Mouse (Mus musculus) ES-Bruce4 (cell line): ENCODE results near the gene Spred2. TPM values are rescaled to one million over a fixed set of nuclear protein-coding genes. Genes with fewer than 3 reads are reported as not detected.

Experiments
- H3K27ac ChIP-seq: 2 replicates; pipeline ENCODE4 v1.5.1; 2012; ENCODE audit warnings: low read length, inconsistent platforms; ENCODE audit not compliant: insufficient read depth
- H3K27me3 ChIP-seq: 2 replicates; pipeline ENCODE4 v1.6.1; 2012; ENCODE audit warnings: mild to moderate bottlenecking, low read length, inconsistent platforms; ENCODE audit not compliant: control insufficient read depth, poor library complexity, insufficient read depth, severe bottlenecking
- H3K36me3 ChIP-seq: 2 replicates; pipeline ENCODE4 v1.6.1; 2012; ENCODE audit warnings: inconsistent platforms, mild to moderate bottlenecking, low read length, moderate library complexity; ENCODE audit not compliant: control insufficient read depth, poor library complexity, insufficient read depth, severe bottlenecking
- H3K4me1 ChIP-seq: one replicate; pipeline ENCODE4 v1.8.1; 2011; ENCODE audit warnings: low read length; ENCODE audit not compliant: control insufficient read depth, insufficient read depth
- H3K4me3 ChIP-seq: 2 replicates; pipeline ENCODE4 v1.5.1; 2011; ENCODE audit warnings: low read depth, mild to moderate bottlenecking, low read length
- H3K9ac ChIP-seq: 2 replicates; pipeline ENCODE4 v1.6.1; 2012; ENCODE audit warnings: low read depth, mild to moderate bottlenecking, inconsistent platforms; ENCODE audit not compliant: poor library complexity, severe bottlenecking
- H3K9me3 ChIP-seq: replicated peaks from 2 replicates; pipeline ENCODE4 v1.6.1; 2012; ENCODE audit warnings: mild to moderate bottlenecking, low read length, inconsistent platforms; ENCODE audit not compliant: control insufficient read depth, poor library complexity, insufficient read depth, severe bottlenecking
- CTCF ChIP-seq: IDR thresholded peaks from one replicate; pipeline ENCODE4 v1.8.1; 2011; ENCODE audit warnings: low read depth, low read length
- EP300 ChIP-seq: IDR thresholded peaks from 2 replicates; pipeline ENCODE4 v1.6.1; 2011; ENCODE audit warnings: low read depth, low read length; ENCODE audit not compliant: insufficient read depth
- POLR2A ChIP-seq: IDR thresholded peaks from one replicate; pipeline ENCODE4 v1.8.1; 2011; ENCODE audit warnings: low read length; ENCODE audit not compliant: insufficient read depth
- polyA plus RNA-seq: library from polyadenylated mRNA; stranded (reverse); fragments of >200 nt; gene quantifications from 2 replicates; pipeline ENCODE4 v1.2.4, GENCODE M21; 2011; ENCODE audit warnings: low read depth; ENCODE audit not compliant: missing spikeins, insufficient read depth, insufficient read length

The Spred2 gene
- polyA plus RNA-seq, 1 experiment = 41.9 TPM

- no peaks in the 10 kb centered on the region for H3K9me3 ChIP-seq
- H3K9ac ChIP-seq = no peak overlapping the region
- no peak for TF ChIP-seq POLR2A
- no peak for TF ChIP-seq EP300
- no peak for TF ChIP-seq CTCF
- H3K4me3 ChIP-seq = no peak overlapping the region
- peaks cover 5% of the 10 kb centered on the region; the same call in 1 of the 2 replicates for H3K36me3 ChIP-seq
- H3K27ac ChIP-seq = no peak overlapping the region
- H3K4me1 ChIP-seq = peaks cover 8% of the 10 kb centered on the region
- H3K27me3 ChIP-seq = no peaks in the 10 kb centered on the region
Observed at GRCm38 (mm10) chr11:19961088-19961487, 36.9 kb downstream of the Spred2 start.

GRCm38 (mm10) chr11:19961766-19962365, 37.7 kb downstream of the Spred2 start:
- Histone ChIP-seq H3K4me1 (peaks cover 8% of the 10 kb centered on the region), H3K9ac (no peak overlapping the region), H3K9me3 (no peaks in the 10 kb centered on the region), H3K27ac (no peak overlapping the region), H3K36me3 (peaks cover 5% of the 10 kb centered on the region; the same call in 1 of the 2 replicates), H3K27me3 (no peaks in the 10 kb centered on the region), H3K4me3 (no peak overlapping the region)
- TF ChIP-seq POLR2A (no peak), CTCF (no peak), EP300 (no peak)

GRCm38 (mm10) chr11:19962796-19963195, 38.6 kb downstream of the Spred2 start:
- no peak overlapping the region for H3K4me3 ChIP-seq
- TF ChIP-seq CTCF (no peak), POLR2A (no peak), EP300 (no peak)
- no peaks in the 10 kb centered on the region for H3K9me3 ChIP-seq
- H3K27ac ChIP-seq = peak overlapping the region; percentile 21; the same call in 1 of the 2 replicates
- peaks cover 8% of the 10 kb centered on the region for H3K4me1 ChIP-seq
- no peaks in the 10 kb centered on the region for H3K27me3 ChIP-seq
- peaks cover 5% of the 10 kb centered on the region; the same call in 1 of the 2 replicates for H3K36me3 ChIP-seq
- no peak overlapping the region for H3K9ac ChIP-seq

- no peak overlapping the region for H3K4me3 ChIP-seq
- H3K9ac ChIP-seq = no peak overlapping the region
- peak overlapping the region; percentile 4; the same call in 1 of the 2 replicates for H3K27ac ChIP-seq
- peaks cover 5% of the 10 kb centered on the region; the same call in 1 of the 2 replicates for H3K36me3 ChIP-seq
- H3K27me3 ChIP-seq = no peaks in the 10 kb centered on the region
- peaks cover 8% of the 10 kb centered on the region for H3K4me1 ChIP-seq
- H3K9me3 ChIP-seq = no peaks in the 10 kb centered on the region
- TF ChIP-seq POLR2A (no peak), CTCF (no peak), EP300 (no peak)
Observed at GRCm38 (mm10) chr11:19963717-19964141, 39.6 kb downstream of the Spred2 start.

- H3K9ac ChIP-seq = no peak overlapping the region
- peaks cover 5% of the 10 kb centered on the region; the same call in 1 of the 2 replicates for H3K36me3 ChIP-seq
- H3K27me3 ChIP-seq = no peaks in the 10 kb centered on the region
- TF ChIP-seq POLR2A = no peak
- no peak for TF ChIP-seq EP300
- TF ChIP-seq CTCF = no peak
- H3K9me3 ChIP-seq = no peaks in the 10 kb centered on the region
- no peak overlapping the region for H3K4me3 ChIP-seq
- H3K4me1 ChIP-seq = peaks cover 8% of the 10 kb centered on the region
- no peak overlapping the region for H3K27ac ChIP-seq
Observed at GRCm38 (mm10) chr11:19964333-19964732, 40.2 kb downstream of the Spred2 start.

- peaks cover 9% of the 10 kb centered on the region for H3K36me3 ChIP-seq
- H3K4me3 ChIP-seq = no peak overlapping the region
- H3K4me1 ChIP-seq = peaks cover 8% of the 10 kb centered on the region
- no peak for TF ChIP-seq CTCF
- no peak for TF ChIP-seq POLR2A
- TF ChIP-seq EP300 = no peak
- H3K27me3 ChIP-seq = no peaks in the 10 kb centered on the region
- H3K9me3 ChIP-seq = no peaks in the 10 kb centered on the region
- no peak overlapping the region for H3K9ac ChIP-seq
- peak overlapping the region; percentile 18; the same call in 1 of the 2 replicates for H3K27ac ChIP-seq
Observed at GRCm38 (mm10) chr11:19965037-19965611, 40.9 kb downstream of the Spred2 start.
